Mouse (Mus musculus) T-helper 2 cell (primary cell): Measurements from ENCODE around the gene Daam1.
"Not testable (repeated sequence)": the region's sequence is repeated elsewhere in the genome, so short reads cannot be mapped to it uniquely, and the experiment has no call there.

Experiments
- in situ Hi-C: fragments of 300-600 bp; cut with MboI, MseI; formaldehyde crosslinking; loops from one replicate; pipeline ENCODE4 v1.15.1; 2025; ENCODE audit warnings: high pct_unique_total_duplicates

Daam1 gene

DNA sequence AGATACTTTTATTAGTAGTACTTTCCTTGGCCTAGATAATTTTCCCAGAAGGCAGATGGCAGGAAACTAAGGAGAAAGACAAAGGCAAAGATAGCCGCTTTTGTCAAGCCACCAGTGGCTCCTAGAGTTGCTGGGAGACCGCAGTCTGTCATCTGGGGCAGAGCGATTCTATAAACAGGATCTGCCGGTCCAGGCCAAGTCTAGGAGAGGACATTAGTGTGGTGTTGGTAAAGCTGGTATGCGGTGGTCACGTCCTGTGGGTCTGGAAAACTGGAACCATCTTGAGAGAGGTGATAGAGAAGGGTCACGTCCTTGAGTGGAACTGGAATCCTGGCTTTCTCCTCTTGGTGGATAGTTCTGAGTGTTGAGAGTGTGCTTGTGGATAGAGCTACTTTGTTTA lies 3.2 kb downstream of the Daam1 start:
- in situ Hi-C loops: no loop called here

DNA sequence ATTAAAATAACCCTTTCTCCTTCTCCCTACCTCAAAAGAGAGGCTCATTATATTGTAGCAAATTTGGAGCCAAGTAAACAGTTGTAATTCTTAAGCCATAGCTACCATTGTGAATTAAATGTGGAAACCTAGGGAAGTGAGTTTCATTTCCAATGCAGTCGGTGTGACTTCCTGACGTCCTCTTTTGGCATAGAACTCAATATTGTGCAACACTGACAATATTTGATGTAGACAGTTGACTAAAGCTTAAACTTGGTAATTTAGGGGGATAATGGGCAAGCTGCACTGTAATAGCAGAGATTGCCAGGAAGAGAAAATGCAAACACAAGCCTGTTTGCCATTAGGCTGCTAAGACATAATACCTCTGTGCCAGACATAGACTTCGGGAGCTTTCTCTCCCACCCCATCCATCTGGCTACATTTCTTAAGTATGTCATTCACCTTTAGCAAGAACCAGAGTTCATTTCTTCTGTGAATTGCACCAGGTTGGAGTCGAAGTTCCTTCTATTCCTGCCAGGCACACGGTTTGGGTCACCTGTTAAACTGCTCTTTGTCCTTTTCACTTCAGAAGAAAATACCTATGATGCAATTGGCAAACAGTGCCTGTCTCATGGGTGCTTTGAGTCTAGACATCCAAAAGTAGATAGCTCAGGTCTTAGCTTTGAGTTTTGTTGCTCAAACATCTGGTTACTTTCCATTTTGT lies 5.2 kb downstream of the Daam1 start:
- in situ Hi-C loops: no loop called here

DNA sequence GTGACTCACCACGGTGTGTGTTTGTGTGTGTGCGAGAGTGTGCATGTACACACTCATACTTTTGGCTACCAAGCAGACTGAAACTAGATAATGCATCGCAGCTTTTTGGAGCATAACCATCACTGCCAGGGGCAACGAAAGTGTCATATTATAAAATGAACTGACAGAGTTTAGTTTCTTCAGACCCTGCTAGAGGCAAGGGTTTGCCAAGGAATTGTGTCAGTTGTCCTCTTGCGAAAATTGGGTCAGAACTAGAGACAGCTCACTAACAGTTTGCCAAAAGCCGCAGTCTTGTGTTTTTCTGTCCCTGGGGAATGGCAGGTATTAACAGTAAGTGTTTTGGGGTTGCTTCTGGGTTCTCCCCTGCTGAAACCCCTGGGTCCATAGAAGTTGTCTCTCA lies 5.9 kb downstream of the Daam1 start:
- in situ Hi-C loops: no loop called here

DNA sequence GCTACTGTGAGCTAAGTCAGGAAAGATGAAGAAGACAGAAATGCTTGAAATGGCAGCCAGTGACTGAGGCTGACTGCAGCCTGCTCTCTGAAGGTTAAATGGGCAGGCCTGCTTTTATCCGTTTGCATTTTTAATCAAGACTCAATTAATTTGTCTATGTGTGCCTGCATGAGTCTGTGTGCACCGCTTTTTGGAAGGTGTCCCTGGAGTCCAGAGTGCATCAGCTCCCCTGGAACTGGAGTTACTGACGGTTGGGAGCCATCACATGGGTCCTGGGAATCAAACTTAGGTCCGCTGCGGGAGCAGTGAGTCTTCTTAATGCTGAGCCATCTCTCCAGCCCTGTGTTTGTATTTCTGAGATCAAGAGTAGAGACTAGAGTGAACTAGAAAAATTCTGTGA lies 6.7 kb downstream of the Daam1 start:
- in situ Hi-C loops: no loop called here

DNA sequence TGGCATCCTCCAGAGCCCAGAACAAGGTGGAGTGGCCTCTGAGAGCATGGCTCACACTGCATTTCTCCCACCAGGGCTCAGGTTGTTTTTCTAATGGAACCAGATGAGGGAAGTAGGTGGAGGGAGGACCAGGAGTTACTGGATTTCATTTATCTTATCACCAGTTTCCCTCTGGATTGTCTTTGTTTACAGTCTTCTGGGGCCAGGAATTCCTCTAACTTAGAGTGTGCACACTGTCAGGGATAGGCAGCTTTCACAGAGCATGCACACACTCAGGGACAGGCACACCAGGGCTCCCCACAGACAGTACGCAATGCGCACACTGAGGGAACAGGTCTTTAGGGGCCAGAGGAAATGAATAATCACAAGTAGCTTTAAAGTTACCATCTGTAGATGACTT lies 7.4 kb downstream of the Daam1 start:
- in situ Hi-C loops: no loop called here

DNA sequence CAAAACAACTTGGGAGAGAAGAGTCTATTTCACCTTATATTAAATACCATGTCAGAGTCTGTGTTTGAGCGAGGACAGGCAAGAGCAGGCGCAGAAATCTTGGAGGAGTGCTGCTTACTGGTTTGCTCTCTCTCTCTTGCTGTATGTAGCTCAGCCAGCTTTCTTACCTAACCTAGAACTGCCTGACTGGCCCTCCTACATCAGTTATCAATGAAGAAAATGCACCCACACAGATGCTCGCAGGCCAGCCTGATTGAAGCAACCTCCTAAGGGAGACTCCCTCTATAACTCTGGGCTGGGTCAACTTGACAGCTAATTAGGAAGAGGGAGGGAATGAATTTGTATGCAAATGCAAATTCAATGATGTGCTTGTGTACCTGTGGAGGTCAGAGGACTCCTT lies 8.8 kb downstream of the Daam1 start:
- in situ Hi-C loops: no loop called here

DNA sequence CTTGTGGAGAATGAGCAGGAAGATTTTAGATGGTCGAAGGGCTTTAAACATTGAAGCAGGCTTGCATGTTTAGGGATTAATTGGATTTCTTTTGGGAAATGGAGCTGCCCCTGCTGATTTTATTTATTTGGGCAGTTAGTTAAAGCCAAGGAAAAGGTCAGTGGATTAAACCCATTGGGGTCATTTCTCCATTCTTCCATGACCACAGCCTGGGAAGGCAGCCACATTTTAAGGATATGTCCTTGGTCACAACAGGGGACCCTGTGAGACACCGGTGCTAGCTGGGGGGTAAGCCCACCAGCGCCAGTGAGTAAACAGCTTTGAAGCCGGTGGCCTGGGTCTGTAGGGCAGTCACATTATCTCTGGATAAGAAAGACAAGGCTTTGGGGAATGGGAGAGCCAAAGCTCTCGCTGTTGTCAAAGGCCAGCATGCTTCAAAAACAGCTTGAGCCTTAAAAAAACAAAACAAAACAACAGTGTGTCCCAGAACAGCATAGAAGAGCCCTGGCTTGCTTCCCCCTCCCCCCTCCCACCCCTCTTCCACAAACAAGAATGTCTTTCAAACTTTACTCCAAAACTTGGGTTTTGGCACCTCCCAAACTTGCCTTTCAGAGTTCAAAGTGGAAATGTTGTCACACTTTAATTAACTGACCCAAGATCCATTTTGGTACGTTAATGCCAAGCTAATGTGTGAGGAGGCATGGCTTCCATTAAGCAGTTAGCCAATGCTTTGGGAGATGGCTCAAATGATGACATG lies 9.7 kb downstream of the Daam1 start:
- in situ Hi-C loops: no loop called here

DNA sequence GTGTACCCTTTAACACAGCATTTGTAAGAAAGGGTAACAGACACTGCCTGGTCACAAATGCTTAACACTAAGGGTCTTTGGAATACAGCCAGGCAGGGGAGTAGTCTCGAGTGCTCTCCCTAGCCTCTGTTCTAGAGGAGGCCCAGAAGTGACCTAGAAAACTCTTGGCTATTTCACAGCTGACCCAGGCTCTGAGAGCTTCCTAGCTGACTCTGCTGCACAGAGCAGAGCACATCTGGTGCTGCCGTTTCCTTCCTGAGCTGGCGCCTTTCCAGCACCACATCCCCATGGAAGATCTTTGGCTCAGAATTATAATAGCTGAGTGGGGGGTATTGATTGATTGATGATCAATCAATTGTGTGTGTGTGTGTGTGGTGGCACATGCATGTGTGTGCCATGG lies 11.1 kb downstream of the Daam1 start:
- in situ Hi-C loops: no loop called here

DNA sequence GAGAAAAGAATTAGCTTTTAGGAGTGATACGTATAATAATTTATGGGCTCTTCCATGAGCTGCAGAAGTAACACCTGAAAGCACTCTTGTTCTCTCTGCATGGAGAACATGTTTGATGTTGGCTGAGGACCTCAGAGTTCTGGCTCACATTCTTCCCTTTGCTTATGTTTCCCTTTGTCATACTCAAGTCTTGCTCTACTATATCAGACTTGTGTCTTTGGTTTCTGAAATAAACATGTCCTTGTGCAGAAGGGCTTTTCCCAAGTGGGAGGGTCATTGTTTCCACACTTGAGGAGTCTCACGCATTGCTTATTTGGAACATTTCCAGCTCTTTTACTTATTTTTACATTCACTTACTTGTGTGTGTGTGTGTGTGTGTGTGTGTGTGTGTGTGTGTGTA lies 11.7 kb downstream of the Daam1 start:
- in situ Hi-C loops: no loop called here

DNA sequence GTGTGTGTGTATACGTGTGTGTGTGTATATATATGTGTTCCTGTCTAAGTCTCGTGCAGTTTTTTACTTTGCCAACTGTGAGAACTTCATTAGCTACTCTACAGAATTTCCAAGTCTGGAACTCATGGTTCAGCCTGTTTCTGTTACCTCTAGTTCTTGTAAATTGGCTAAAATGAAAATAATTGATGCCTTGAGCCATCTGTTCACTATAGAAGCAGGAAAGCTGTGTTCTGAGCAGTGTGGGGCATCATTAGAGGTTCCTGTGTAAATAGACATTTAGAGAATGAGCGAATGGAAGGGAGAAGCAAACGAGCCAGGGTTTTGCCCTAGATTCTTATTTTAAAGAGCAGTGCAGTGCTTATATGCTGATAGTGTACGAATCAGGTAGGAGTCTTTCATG lies 14.6 kb downstream of the Daam1 start:
- in situ Hi-C loops: no loop called here

DNA sequence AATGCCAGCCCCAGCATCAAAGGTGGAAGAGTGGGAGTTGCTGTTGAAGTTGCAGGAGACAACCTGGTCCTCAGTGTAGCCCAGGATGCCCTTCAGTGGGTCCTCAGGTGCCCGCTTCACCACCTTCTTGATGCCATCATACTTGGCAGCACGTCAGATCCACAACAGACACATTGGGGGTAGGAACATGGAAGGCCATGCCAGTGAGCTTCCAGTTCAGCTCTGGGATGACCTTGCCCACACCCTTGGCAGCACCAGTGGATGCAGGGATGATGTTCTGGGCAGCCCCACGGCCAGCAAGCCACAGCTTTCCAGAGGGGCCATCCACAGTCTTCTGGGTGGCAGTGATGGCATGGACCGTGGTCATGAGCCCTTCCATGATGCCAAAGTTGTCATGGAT lies 15.5 kb downstream of the Daam1 start:
- in situ Hi-C loops: not testable (repeated sequence)

DNA sequence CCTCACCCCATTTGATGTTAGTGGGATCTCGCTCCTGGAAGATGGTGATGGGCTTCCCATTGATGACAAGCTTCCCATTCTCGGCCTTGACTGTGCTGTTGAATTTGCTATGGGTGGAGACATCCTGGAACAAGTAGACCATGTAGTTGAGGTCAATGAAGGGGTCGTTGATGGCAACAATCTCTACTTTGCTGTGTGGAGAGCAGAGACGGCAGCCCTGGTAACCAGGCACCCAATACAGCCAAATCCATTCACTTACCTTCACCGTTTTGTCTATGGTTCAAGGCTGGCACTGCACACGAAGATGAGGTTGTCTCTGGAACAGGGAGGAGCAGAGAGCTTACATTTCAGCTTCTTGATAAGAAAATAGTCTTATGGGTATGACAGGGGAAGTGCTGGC lies 16.1 kb downstream of the Daam1 start:
- in situ Hi-C loops: not testable (repeated sequence)

DNA sequence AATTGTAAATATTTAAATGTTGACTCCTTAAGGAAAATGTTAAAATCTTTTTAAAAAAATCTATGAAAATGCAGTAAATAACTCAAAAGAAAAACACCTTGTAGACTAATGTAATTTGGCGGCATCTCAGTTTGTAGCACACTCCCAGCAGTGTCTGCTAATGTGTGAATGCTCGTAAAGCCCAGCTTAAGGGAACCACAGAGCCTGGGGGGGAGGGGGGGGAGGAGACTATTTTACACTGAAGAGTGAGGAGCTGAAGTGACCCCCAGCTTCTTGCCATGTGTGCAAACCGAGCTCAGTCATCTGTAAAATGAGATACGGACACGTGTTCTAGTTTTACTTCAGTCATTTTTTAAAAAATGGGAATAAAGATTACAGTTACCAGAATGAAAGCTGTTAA lies 16.7 kb downstream of the Daam1 start:
- in situ Hi-C loops: no loop called here

DNA sequence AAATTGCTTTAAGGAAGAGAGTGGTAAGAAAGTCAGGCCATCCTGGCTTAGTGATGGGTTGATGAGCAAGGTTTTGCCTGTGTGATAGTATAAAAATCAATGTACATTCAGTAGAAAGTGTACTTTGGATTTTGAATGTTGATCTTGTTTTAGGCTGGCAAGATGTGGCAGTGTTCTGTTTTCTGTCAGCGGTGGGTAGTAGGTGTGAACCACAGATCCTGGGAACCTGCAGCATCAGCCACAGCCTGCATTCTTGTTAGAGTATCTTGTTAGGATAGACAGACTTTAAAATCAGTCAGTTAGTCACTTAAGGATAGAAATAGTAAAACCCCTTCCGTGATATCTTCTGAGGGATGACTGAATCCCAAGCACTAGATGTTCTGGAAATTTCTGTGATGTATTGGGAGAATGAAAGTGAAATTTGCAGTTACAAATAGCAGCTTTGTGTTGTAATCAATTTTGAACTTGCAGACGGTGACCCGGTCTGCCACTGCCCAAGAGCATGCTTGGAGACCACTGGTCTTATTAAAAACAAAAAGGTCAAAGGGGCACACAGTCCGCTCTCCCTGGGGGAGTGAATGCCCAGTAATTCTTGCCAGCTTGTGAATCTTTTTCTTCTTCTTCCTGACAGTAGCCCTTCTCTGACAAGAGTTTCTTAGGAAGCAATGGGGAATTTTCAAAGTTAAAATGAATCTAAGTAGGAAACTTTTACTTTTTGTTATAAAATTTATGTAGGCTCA lies 17.3 kb downstream of the Daam1 start:
- in situ Hi-C loops: no loop called here

DNA sequence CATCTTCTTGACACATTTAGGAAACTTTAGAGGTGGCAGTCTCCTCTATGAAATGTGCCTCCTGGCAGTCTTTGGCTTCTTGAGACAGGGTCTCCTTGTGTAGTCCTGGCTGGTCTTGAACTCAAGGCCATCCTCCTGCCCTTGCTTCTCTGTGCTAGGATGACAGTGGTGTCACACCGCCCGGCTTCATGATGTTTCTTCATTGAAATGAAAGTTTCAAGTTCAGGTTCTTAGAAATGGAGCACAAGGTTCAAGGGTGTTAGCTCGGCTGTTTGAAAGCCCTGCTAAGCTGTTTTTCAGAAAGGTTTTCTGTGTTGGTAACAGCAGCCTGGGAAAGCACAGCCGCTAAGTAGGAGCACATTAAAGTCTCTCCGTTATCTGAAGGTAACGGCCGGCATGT lies 18.2 kb downstream of the Daam1 start:
- in situ Hi-C loops: no loop called here

DNA sequence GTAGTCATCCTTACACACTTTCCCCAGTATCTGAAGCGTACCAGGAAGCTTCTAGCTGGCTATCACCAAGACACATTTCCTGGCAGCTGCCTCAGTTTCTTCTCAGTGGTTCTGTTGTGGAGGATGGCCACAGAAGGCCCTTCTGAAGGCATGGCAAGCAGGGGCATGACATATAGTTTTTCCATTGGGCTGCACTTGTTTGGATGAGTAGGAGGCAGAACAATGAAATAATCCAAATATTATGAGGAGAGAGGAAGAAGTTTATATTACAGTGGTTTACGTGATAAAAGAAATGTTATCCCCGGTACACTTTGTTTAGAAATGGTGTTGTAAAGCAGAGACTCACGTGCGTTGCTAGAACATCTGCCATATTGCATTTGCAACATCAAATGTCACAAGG lies 19.3 kb downstream of the Daam1 start:
- in situ Hi-C loops: loop anchor here (25.0 kb wide), 1 partner anchor 1388 kb away; the partner anchor contains the start of gene Tmx1

DNA sequence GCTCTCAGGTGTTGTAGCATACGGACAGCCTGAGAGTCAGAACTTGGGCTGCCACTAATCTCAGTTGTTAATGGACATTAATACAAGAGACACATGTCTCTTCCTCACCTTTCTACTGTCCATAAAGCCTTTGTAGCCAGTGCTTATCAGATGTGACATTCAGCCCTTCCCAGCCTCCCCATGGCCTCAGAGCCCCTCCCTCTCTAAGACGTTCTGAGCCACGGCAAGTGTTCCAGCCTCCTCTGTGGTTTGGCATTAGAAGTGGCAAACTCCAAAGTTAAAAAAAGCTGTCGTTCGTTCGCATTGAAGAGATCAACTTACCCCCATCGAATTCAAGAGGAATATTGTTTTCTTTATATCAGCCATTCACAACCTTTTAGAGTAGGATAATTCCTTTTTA lies 21.8 kb downstream of the Daam1 start:
- in situ Hi-C loops: loop anchor here (25.0 kb wide), 1 partner anchor 1390 kb away; the partner anchor contains the start of gene Tmx1

DNA sequence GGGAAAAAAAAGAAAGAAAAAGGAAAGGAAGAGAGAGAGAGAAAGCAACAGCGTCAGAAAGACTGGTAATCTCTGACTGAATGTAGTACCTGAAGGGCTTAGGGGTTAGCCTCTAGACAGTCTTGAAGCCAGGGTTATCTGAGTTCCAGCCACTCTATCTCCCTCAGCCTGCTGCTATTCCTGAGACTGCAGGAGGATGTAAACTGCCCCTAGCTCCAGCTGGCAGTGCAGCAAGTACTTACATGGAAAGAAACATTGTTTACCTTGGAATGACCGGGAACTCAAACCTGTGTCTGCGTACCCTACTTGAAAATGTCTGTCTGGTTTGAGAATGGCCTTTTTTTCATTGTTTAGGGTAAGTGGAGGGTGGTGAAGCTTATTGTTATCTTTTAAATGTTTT lies 22.8 kb downstream of the Daam1 start:
- in situ Hi-C loops: loop anchor here (25.0 kb wide), 1 partner anchor 1391 kb away; the partner anchor contains the start of gene Tmx1

DNA sequence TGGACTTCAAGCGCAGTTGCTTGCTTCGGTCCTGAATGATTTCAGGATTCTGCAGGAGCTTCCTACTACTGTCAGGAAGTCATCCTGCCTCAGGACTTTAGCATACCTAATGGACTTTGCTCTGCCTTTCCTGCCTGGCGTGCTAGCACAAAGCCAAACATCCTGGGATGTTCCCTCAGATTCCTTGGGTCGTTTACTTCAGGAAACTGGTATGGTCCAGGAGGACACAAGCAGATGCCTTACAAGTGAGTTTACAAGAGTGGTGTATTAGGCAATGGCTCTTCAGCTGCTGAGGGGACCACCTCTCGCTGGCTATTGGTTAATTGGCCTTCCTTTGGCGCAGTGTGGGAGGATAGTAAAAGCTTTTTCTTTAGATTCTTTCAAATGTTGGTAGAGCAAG lies 23.3 kb downstream of the Daam1 start:
- in situ Hi-C loops: loop anchor here (25.0 kb wide), 1 partner anchor 1392 kb away; the partner anchor contains the start of gene Tmx1

DNA sequence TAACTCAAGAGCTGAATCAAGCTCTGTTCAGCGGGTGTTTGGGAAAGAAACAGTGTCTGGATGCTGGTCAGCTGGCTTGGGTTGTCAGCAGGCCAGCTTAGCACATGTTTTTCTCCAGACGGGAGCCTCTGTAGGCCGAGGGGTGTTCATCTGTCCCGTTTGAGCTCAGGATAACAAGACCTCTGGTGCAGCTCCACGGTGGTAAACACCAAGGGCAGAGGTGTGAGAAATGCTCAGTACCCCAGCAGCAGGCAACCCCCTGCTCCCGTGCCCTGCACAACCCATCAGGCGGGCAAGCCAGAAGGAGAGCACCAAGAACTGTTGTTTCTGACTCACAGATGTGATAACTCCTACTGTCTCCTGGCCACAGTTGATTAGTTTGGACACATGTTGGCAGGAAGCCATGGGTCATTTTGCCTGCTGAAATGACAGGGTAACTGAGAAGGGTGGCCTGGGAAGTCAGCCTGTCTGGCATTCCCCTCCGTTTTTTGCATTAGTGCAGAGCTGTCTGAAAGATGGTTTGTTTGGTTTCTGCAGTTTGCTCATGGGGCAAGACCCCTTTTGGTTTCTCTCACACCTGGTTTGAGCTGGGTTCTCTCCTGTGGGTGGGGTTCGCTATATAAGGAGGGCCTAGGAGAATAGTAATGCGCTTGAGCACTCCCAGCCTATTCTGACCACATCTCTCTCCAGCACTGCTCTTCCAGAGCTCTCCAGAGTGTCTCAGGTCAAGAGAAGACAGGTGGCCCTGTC lies 25.0 kb downstream of the Daam1 start:
- in situ Hi-C loops: loop anchor here (25.0 kb wide), 1 partner anchor 1394 kb away; the partner anchor contains the start of gene Tmx1

DNA sequence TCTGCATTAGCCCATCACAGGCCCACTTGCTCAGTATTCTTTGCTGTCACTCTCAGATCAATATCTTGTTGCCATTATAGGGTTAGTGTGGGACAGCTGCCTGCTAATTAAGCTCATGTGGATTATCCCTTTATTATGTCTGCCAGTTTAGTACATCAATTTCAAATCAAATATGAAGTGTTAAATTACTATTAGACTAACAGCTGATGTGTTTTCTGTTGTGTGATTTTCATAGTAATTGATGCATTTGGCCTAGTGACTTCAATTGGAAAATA lies 25.5 kb downstream of the Daam1 start:
- in situ Hi-C loops: loop anchor here (25.0 kb wide), 1 partner anchor 1394 kb away; the partner anchor contains the start of gene Tmx1

DNA sequence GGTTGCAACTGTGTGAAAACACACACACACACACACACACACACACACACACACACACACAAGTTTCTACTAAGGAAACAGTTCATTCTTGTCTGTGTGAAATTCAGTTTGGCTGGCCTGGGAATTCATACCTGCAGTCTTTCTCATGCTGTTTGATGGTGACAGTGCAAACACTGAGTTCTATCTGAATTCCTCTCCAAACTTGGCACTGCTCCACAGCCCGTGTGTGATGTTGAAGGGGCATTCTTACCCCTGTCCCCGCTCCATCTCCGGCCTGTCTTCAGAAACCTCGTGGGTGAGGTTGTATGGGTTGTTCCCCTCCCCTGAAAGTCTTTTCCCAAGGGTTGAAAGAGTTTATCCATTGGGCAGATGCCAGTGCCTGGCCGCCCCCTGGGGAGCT lies 28.2 kb downstream of the Daam1 start:
- in situ Hi-C loops: loop anchor here (25.0 kb wide), 1 partner anchor 1397 kb away; the partner anchor contains the start of gene Tmx1
